Mouse (Mus musculus) hindbrain, embryonic 15.5 days (tissue): ENCODE data around the gene Zfp872. TPM values are rescaled to one million over a fixed set of nuclear protein-coding genes. Genes with fewer than 3 reads are reported as not detected.
"Not testable (repeated sequence)": the region's sequence is repeated elsewhere in the genome, so short reads cannot be mapped to it uniquely, and the experiment has no call there.

Source experiments
- ATAC-seq: fragments of 200-750 bp; cut with Nextera tagmentation; 2 replicates; pipeline ENCODE4 v1.8.0; 2017; ENCODE audit warnings: low read depth, moderate number of reproducible peaks, moderate TSS enrichment; ENCODE audit not compliant: low FRiP score
- H3K27ac ChIP-seq: fragments of 300-500 bp; sonication (generic); replicated peaks from 2 replicates; pipeline ENCODE4 v1.5.1; 2015; ENCODE audit warnings: mild to moderate bottlenecking, inconsistent platforms
- H3K27me3 ChIP-seq: fragments of 300-500 bp; sonication (generic); 2 replicates; pipeline ENCODE4 v1.6.1; 2015; ENCODE audit warnings: control low read depth, inconsistent platforms
- H3K36me3 ChIP-seq: fragments of 300-500 bp; sonication (generic); 2 replicates; pipeline ENCODE4 v1.6.1; 2015; ENCODE audit warnings: control low read depth, inconsistent platforms
- H3K4me1 ChIP-seq: fragments of 300-500 bp; sonication (generic); replicated peaks from 2 replicates; pipeline ENCODE4 v1.6.1; 2015; ENCODE audit warnings: control low read depth, inconsistent platforms
- H3K4me2 ChIP-seq: fragments of 300-500 bp; sonication (generic); 2 replicates; pipeline ENCODE4 v1.6.1; 2015; ENCODE audit warnings: moderate library complexity, mild to moderate bottlenecking, inconsistent platforms
- H3K4me3 ChIP-seq: fragments of 300-500 bp; sonication (generic); 2 replicates; pipeline ENCODE4 v1.5.1; 2015; ENCODE audit warnings: mild to moderate bottlenecking, inconsistent platforms
- H3K9ac ChIP-seq: fragments of 300-500 bp; sonication (generic); 2 replicates; pipeline ENCODE4 v1.6.1; 2015; ENCODE audit warnings: inconsistent platforms
- H3K9me3 ChIP-seq: fragments of 300-500 bp; sonication (generic); 2 replicates; pipeline ENCODE4 v1.6.1; 2016; ENCODE audit warnings: control low read depth, inconsistent platforms
- WGBS: fragments of 180-500 bp; shearing (Covaris S2); methylation state at CpG from one replicate; pipeline ENCODE4 v1.1.7; 2015; 5-methylcytosine and 5-hydroxymethylcytosine counted together
- polyA plus RNA-seq: library from polyadenylated mRNA; unstranded; fragments of >200 nt; fragmentation: Nextera tagmentation; extraction: Ambion mirVana; gene quantifications from 2 replicates; pipeline ENCODE4 v1.2.1, GENCODE M21; 2015

The Zfp872 gene
- polyA plus RNA-seq, 1 experiment from 2014 or later, result 0.79 TPM

GRCm38 (mm10) chr9:22196412-22196811 is 8.5 kb downstream of the Zfp872 start:
- H3K36me3 ChIP-seq, result no peaks in the 10 kb centered on the region
- H3K27me3 ChIP-seq, result no peaks in the 10 kb centered on the region
- no peak overlapping the region for H3K4me2 ChIP-seq
- no peak overlapping the region for H3K9ac ChIP-seq
- peaks cover 16% of the 10 kb centered on the region; the same call in 1 of the 2 replicates for H3K9me3 ChIP-seq
- no peak overlapping the region for H3K27ac ChIP-seq
- WGBS, result 51% methylated on average over 5 of the region's 5 CpGs
- no peaks in the 10 kb centered on the region for H3K4me1 ChIP-seq
- no peak for ATAC-seq
- H3K4me3 ChIP-seq, result no peak overlapping the region

- Histone ChIP-seq H3K4me3 (no peak overlapping the region), H3K27ac (no peak overlapping the region), H3K9me3 (no peaks in the 10 kb centered on the region), H3K4me1 (no peaks in the 10 kb centered on the region), H3K9ac (no peak overlapping the region), H3K36me3 (no peaks in the 10 kb centered on the region), H3K4me2 (no peak overlapping the region), H3K27me3 (no peaks in the 10 kb centered on the region)
- 73% methylated on average over 2 of the region's 2 CpGs for WGBS
- no peak for ATAC-seq
Measured at GRCm38 (mm10) chr9:22213785-22214194, 25.9 kb downstream of the Zfp872 start.

GRCm38 (mm10) chr9:22214549-22214948 is 26.7 kb downstream of the Zfp872 start:
- Histone ChIP-seq H3K27ac (no peak overlapping the region), H3K4me3 (no peak overlapping the region), H3K4me2 (no peak overlapping the region), H3K4me1 (no peaks in the 10 kb centered on the region), H3K9ac (no peak overlapping the region), H3K36me3 (no peaks in the 10 kb centered on the region), H3K27me3 (no peaks in the 10 kb centered on the region), H3K9me3 (no peaks in the 10 kb centered on the region)
- no peak for ATAC-seq
- 89% methylated on average over 2 of the region's 2 CpGs for WGBS

- no peaks in the 10 kb centered on the region for H3K27me3 ChIP-seq
- no peak overlapping the region for H3K9ac ChIP-seq
- H3K4me2 ChIP-seq, result no peak overlapping the region
- H3K9me3 ChIP-seq, result no peaks in the 10 kb centered on the region
- ATAC-seq, result no peak
- no peak overlapping the region for H3K4me3 ChIP-seq
- no peaks in the 10 kb centered on the region for H3K36me3 ChIP-seq
- no peaks in the 10 kb centered on the region for H3K4me1 ChIP-seq
- no peak overlapping the region for H3K27ac ChIP-seq
- 59% methylated on average over 3 of the region's 3 CpGs for WGBS
Measured at GRCm38 (mm10) chr9:22216705-22217104, 28.8 kb downstream of the Zfp872 start.

GRCm38 (mm10) chr9:22217858-22218493 is 30.1 kb downstream of the Zfp872 start:
- H3K4me3 ChIP-seq, result no peak overlapping the region
- H3K4me2 ChIP-seq, result no peak overlapping the region
- 64% methylated on average over 8 of the region's 8 CpGs for WGBS
- no peak for ATAC-seq
- no peaks in the 10 kb centered on the region for H3K27me3 ChIP-seq
- H3K4me1 ChIP-seq, result no peaks in the 10 kb centered on the region
- H3K36me3 ChIP-seq, result no peaks in the 10 kb centered on the region
- H3K9ac ChIP-seq, result no peak overlapping the region
- H3K27ac ChIP-seq, result no peak overlapping the region
- H3K9me3 ChIP-seq, result no peaks in the 10 kb centered on the region

GRCm38 (mm10) chr9:22224066-22224465 is 36.2 kb downstream of the Zfp872 start:
- Histone ChIP-seq H3K27ac (no peak overlapping the region), H3K4me2 (no peak overlapping the region), H3K27me3 (no peaks in the 10 kb centered on the region), H3K9me3 (no peaks in the 10 kb centered on the region), H3K9ac (no peak overlapping the region), H3K36me3 (no peaks in the 10 kb centered on the region), H3K4me1 (0 out of 2 replicates have a peak, but pooled peaks cover 8% of the 10 kb centered on the region), H3K4me3 (no peak overlapping the region)
- 95% methylated on average over 4 of the region's 4 CpGs for WGBS
- no peak for ATAC-seq

- Histone ChIP-seq H3K9me3 (no peaks in the 10 kb centered on the region), H3K4me1 (0 out of 2 replicates have a peak, but pooled peaks cover 8% of the 10 kb centered on the region), H3K9ac (peak overlapping the region; percentile 65), H3K4me2 (peak overlapping the region; percentile 66), H3K36me3 (no peaks in the 10 kb centered on the region), H3K27ac (peak overlapping the region; percentile 88; the same call in 1 of the 2 replicates), H3K4me3 (peak overlapping the region; percentile 96), H3K27me3 (no peaks in the 10 kb centered on the region)
- ATAC-seq, result peak; percentile 78
- 25% methylated on average over 17 of the region's 17 CpGs for WGBS
Measured at GRCm38 (mm10) chr9:22224536-22225503, 36.9 kb downstream of the Zfp872 start.

- ATAC-seq, result peak; percentile 99
- 2% methylated on average over 35 of the region's 35 CpGs for WGBS
- Histone ChIP-seq H3K9me3 (no peaks in the 10 kb centered on the region), H3K4me1 (0 out of 2 replicates have a peak, but pooled peaks cover 8% of the 10 kb centered on the region), H3K27ac (peak within 1 kb of the TSS; percentile 88), H3K9ac (peak within 1 kb of the TSS; percentile 65), H3K4me2 (peak within 1 kb of the TSS; percentile 66), H3K4me3 (peak within 1 kb of the TSS; percentile 96), H3K27me3 (no peaks in the 10 kb centered on the region), H3K36me3 (no peaks in the 10 kb centered on the region)
Measured at GRCm38 (mm10) chr9:22225581-22226388, 37.9 kb downstream of the Zfp872 start, which contains the start of gene Zfp809. Zfp809 (plus strand) TSS chr9:22225714.

GRCm38 (mm10) chr9:22226389-22226673 is 38.4 kb downstream of the Zfp872 start:
- H3K4me1 ChIP-seq, H3K36me3 ChIP-seq, H3K27me3 ChIP-seq, H3K27ac ChIP-seq, ATAC-seq, H3K9me3 ChIP-seq: not testable (repeated sequence)
- H3K9ac ChIP-seq, result peak overlapping the region; percentile 65; the same call in 1 of the 2 replicates
- peak overlapping the region; percentile 66 for H3K4me2 ChIP-seq
- peak overlapping the region; percentile 96 for H3K4me3 ChIP-seq
- WGBS, result 77% methylated on average over 7 of the region's 7 CpGs

GRCm38 (mm10) chr9:22226846-22227245 is 39.0 kb downstream of the Zfp872 start:
- Histone ChIP-seq H3K36me3 (no peaks in the 10 kb centered on the region), H3K9me3 (no peaks in the 10 kb centered on the region), H3K4me2 (no peak overlapping the region), H3K4me3 (no peak overlapping the region), H3K27me3 (no peaks in the 10 kb centered on the region), H3K4me1 (0 out of 2 replicates have a peak, but pooled peaks cover 8% of the 10 kb centered on the region), H3K27ac (no peak overlapping the region), H3K9ac (no peak overlapping the region)
- 75% methylated on average over 15 of the region's 15 CpGs for WGBS
- ATAC-seq, result no peak

- WGBS, result 91% methylated on average over 7 of the region's 7 CpGs
- H3K4me2 ChIP-seq, result no peak overlapping the region
Measured at GRCm38 (mm10) chr9:22229386-22230026, 41.6 kb downstream of the Zfp872 start.

More at GRCm38 (mm10) chr9:22229386-22230026, 41.6 kb downstream of the Zfp872 start:
- no peak overlapping the region for H3K4me3 ChIP-seq
- no peaks in the 10 kb centered on the region for H3K9me3 ChIP-seq
- H3K27me3 ChIP-seq, result no peaks in the 10 kb centered on the region
- ATAC-seq, result no peak
- no peaks in the 10 kb centered on the region for H3K36me3 ChIP-seq
- no peak overlapping the region for H3K27ac ChIP-seq
- H3K9ac ChIP-seq, result no peak overlapping the region
- H3K4me1 ChIP-seq, result 0 out of 2 replicates have a peak, but pooled peaks cover 8% of the 10 kb centered on the region
